Mouse (Mus musculus) right cerebral cortex, postnatal 25 days (tissue): ENCODE measurements around the gene Mdfic.

Experiments
- DNase-seq: peaks from one replicate; pipeline ENCODE4 v3.0.0; 2022

Mdfic gene

DNA sequence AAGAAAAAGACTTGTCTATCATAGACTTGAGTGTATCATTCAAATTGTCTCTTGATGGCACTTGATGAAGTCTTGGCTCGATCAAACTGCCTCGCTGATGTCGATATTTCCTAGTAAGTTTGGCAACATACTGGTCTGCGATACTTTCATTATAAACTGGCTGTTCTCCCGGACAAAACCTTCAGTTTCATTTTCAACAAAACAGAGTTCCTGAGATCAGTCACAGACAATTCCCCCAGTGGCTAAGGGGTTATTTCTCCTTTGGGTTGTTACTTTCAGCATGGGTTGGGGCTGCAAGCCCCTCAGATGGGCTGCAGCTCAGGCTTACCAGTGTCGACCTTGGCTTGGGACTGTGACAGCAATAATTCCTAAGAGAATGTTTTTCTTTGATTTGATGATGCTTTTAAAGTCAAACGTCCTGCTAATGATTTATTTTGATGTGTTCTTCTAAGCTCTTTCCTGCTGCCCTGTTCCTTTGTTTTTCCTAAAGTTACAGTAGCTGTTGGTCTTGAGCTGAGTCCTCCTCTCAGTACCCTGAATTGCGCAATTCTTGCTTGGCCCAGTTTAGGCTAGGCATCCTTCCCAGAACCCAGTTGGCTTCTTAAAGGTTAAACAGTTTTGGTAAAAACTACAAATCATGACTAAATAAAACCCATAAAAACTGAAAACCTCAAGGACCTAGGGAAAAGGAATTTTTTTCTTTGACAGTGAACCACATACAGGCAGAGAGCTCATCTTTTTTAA lies 73.3 kb downstream of the Mdfic start:
- DNase-seq: no peak

DNA sequence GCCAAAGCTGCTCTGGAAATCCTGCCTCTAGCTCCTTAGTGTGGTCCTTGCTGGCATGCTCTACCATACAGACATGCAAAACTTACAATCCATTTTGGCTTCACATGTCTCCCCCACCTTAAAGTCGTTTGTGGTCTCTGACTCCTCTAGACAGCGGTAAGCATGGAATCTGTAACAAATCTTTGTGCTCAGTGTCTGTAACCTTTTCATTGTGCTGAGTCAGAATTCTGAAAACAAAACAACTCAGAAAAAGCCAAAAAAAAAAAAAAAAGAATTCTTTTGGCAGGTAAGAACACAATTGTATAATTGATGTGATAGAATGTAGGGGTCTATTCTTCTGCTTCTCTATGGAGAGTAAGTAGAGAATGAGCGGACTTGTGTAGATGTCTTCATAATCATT lies 74.3 kb downstream of the Mdfic start:
- no peak for DNase-seq

DNA sequence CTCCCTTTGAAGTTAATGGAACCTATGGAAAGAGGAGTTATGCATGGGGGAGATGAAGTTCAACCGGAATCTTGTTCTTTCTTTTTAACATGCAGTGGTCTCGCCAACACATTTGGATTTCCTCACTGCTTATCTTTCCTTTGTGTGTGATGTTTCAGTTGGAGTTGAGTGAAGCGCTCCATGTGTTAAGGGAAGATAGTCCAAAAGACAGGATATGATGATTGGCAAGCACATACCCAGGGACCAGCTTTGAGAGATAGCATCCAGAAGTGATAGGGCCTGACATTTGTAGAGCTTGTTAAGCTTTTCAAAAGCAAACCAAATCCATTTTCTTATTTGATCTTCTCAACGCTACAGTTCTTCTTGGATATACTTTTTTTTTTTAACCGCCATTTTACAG lies 86.9 kb downstream of the Mdfic start:
- no peak for DNase-seq

DNA sequence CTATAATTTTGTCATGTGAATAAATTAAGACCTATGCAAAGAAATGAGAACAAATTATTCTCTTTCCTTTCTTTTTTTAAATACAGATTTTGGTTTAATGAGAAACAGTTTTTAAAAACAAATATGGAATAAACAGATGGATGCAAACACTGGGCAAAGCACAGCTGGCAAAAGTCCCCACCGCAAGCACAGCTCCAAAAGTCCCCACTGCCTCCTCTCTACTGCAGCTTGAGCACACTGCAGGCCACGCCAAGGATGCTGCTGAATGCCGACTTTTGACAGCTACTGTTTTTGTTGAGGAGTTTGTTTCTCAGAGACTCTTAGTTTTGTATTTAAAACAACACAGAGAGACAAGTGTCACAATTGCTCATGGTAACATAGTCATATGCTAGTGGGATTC lies 104.8 kb downstream of the Mdfic start:
- no peak for DNase-seq

DNA sequence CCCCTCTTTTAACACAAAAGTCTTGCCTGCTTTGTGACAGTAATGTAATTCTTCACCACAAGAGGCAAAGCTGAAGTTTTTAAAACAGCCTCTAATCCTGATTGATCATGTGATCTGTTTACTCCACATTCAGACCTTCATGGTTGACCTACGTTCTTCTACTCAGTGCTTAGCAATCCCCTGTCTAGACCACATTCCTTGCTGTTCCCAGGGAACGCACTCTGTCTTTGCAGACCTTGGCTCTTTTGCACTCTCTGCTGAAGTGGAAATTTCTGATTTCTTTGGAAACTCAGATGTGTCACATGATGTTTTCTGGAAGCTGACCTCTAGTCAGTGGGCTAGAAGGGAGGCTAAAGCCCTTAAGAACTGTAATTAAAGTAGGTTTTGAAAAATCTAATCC lies 109.4 kb downstream of the Mdfic start:
- DNase-seq: no peak

DNA sequence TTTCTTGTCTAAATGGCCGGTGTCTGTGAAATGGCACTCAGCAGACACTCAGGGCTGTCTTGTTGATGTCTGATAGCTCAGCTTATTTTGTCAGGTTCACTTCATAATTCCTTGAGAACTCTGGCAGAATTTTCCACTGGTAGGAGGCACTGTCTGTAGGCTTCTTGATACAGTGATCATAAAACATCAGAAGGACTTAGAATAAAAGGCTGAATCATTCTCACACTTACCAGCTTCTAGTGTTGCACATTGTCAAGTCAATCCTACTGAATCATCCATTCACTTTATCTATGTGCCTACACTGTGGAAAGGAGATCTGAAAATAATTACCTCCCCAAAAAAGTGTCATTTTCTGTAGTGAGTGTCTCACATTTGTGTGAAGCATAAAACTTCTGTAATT lies 110.2 kb downstream of the Mdfic start:
- DNase-seq: no peak

DNA sequence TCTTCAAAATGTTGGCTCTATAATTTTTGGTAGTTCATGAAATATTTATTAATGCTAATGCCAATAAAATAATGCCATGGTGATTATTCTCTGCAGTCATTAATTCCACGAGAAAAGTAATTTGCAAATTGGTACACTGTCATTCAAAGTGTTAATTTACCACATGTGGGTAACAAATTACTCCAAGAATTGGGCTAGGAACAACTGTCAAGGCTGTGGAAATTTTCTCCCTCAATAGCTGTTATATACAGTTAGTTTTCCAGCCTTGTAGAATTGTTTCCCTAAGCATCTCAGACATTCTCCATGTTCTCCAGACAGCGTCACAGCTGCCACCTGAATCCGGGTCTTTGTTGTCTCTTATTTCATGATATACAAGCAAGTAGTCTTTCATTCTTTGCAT lies 117.2 kb downstream of the Mdfic start:
- no peak for DNase-seq

DNA sequence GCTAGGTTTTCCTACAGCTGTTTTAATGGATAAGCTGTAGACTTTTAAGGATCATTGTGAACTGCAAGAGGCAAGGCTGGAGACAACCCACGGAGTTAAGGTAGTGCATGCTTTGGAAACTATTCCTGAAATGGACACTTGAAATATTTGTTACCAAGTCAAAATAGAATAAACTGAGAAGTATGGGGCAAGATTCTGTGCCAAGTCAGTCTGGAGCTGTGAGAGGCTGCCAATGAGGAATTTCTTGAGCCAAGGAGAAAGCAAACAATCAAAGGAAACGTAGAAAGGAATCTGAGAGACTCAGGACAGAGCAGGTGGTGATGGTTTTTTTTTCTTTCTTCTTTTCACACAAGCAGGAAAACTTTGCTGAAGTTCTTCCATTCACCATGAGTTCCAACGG lies 119.4 kb downstream of the Mdfic start:
- DNase-seq: no peak

DNA sequence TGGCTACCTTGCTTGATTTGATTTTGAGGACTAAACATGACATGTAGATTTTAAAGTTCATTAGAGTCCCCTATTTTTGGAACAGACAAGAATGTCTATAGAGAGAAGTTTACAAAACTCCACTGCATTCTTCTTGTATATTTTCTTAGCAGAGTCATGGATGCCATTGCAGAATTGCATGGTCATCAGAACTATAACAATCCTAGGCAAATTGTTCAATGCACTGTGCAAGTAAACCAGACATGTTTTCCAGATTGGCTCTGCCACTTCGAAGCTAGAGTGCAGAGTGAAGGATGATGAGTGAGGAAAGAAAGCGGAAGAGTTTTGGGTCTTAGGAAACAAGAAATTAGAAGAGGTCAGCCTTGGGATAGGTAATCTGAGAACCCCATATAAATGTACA lies 120.0 kb downstream of the Mdfic start:
- DNase-seq: no peak

DNA sequence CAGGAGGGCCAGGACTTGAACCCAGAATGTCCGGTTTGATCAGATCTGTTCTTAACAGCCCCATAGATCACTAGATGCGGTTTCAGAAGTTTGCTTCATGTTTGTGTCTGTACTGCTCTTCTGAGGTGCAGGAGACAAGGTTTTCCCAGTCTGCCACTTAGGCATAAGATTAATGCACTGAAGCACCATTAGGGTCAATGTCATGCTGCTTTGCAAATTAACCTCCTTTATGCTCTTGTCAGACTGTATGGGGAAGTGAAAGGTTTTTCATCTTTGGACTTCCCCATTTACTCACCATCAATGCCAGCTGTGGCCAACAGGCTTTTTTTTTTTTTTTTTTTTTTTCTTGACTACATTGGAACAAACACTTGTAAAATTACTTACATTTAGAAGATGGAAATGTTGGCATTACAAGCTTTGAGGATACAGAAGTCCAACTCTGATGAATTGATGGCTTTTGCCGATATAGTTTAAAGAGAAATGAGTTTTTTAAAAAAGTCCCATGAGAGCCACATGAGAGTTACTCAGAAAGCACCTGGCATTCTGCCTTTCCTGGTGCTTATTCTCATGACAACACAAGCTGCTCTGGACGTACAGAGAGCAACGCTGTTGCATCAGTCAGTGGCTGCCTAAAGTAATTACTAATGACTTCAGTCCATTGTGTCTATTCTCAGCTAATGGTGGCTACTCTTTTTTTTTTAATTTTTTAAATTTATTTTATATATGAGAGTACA lies 121.2 kb downstream of the Mdfic start:
- no peak for DNase-seq

DNA sequence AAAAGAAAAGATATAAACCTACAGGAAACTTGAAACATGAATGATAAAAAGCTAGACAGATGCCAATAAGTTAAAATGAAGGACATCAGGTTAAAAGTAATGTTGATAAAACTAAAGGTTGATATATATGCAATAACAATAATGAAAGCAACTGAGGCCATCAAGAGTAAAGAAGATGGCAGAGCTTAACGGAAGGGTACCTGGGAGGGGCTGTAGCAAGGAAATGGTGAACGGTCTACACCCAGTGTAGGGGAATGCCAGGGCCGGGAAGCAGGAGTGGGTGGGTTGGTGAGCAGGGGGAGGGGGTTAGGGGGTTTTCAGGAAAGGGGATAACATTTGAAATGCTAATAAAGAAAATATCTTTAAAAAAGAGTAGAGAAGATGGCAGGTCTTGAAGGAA lies 122.8 kb downstream of the Mdfic start:
- no peak for DNase-seq

DNA sequence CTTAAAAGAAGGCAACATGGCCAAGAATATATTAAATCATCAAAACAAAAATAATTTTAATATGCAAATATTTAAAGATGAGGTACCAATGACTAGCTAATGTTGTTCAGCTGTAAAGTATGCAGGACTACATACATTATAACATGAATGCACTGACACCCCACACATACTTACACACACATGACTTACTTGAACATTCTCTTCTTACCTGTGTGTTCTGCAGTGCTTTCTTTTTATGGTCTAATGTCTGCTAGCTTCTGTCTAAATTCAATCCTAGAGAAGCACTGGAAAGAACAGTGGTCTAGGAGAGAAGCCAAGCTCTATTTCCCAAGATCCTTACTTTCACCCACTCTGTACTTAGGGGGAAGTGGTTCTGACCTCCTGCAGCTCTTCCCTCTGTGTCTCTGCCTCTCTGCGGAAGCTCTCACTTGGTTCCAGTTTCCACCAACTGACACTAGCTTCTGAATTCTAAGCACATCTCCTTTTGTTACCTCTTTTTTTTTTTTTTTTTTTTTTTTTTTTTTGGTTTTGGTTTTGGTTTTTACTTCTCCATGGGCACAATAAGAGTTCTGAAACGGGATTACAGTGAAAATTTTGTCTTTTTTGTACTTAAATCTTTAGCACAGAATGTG lies 125.4 kb downstream of the Mdfic start:
- no peak for DNase-seq
